Mouse (Mus musculus): ENCODE data around the gene Mllt6.
"Not testable (repeated sequence)": the region's sequence is repeated elsewhere in the genome, so short reads cannot be mapped to it uniquely, and the experiment has no call there.

The Mllt6 gene

DNA sequence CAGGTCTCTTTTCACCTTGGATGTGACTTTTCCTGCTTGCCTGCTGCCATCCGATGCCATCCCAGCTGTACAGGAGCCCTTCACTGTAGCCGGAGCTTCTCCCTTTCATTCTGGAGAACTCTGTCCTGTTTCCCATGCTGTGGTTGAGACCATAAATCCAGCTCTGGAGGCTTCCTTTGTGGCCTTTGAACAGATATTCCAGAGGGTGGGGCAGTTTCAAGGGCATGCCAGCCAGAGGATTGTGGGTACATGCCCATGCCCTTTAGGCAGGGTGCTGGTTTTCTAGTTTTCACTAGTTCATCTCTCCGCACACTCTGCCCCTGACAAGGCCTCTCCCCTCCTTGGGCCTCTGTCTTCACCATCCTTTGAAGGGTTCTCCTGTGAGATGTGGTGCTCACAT is 23.8 kb downstream of the Mllt6 start:
- no peak for ATAC-seq (ENCODE audit: insufficient number of reproducible peaks, low FRiP score, low TSS enrichment)

DNA sequence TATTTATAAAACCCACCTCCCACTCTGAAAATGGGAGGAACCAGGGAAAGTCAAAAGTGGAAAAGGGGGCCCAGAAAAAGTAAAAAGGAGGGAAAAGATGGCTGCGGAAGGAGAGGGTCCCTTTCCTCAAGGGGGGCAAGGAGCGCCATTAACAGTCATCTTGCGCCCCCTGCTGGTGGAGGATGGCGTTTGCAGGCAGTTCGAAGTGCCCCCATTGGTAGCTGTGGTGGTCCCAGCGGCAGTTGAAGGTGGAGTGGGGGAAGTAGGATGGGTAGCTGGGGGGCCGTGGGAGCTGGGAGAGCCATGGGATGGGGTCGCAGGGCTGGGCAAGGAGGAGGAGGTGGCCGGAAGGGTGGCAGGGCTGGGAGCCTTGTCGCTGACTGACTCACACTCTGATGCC is 26.6 kb downstream of the Mllt6 start:
- no peak for ATAC-seq (ENCODE audit: insufficient number of reproducible peaks, low FRiP score, low TSS enrichment)

DNA sequence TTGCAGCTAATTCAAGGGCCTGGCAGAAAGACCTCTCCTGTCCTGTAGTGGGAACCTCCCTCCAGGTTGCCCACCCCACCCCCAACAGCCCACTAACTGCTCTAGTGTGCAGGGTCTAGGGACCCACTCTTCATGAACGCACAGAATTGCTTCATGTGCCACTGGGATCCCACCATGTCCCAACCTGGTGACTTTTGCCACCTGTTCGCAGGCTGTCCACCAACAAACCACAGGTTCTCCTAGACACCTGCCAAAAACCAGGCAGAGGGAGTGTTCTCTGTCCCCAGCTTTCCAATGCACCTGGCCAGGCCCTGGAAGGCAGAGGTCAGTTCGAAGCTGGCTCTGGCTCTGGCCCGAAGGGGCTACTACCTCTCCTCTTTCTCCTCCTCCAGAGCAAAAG is 31.2 kb downstream of the Mllt6 start:
- ATAC-seq (ENCODE audit: insufficient number of reproducible peaks, low FRiP score, low TSS enrichment) = no peak

DNA sequence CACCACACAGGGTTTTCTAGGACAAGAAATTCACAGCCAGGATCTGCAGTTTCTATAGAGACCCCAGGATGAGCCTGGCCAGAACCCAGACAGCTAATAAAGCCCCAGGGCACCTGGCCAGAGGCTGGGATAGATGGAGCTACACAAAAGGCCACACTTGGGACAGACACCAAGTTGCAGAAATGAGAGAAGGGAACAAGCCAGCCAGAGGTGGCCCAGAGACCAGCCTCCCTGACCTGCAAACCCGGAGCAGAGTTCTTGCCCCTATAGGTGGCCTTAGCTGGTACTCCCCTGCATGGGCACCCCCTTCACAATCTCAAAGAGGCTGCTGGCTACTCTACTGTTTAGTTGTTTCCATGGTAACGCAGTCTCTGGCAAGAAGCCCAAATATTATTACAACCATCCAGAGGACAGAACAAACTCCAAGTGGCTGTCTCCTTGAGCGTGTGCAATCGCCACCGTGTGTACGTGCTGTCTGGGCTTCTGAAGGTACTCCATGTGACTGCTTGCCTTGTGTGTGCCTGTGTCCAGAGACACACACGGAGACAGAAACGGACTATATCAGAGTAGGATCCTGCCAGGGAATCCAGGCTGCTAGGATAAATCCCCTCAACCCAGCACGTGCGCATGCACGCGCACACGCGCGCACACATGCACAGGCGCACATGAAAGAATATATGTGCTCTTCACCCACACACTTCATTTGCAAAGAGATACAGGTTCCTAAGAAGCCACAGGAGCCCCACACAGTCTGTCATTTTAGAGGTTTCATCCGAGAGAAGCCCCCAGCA is 31.9 kb downstream of the Mllt6 start:
- no peak for ATAC-seq (ENCODE audit: insufficient number of reproducible peaks, low FRiP score, low TSS enrichment)

DNA sequence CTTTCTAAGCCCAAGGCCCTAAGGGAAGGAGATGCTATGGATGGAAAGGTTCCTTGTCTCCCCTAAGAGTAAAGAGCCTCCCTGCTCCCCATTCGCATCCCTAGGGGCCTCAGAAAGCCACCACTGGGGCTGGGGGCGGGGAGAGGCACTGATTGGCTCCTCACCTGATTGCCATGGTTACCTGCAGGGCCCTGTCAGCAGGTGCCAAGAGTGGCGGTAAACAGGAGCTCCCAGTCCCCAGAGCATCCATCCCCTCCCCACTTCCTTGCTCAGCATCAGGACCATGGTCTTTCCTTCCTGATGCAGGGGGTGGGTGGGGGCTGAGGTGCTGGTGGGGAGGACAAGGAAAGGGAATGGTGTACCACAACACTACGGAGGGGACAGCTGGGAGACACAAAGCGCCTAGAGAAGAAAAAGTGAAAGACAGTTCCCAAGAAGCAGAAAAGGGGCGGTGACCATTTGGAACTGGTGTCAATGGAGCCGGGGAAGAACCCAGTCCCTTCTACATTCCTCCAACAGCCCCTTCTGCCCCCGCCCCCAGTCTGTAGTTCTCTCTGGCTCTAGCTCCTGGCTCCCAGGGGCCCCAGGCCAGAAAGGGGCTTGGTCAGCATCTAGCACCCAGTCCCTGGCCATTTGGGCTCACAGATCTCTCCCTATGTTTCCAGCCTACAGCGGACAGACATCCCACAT is 32.6 kb downstream of the Mllt6 start:
- ATAC-seq (ENCODE audit: insufficient number of reproducible peaks, low FRiP score, low TSS enrichment) = no peak

DNA sequence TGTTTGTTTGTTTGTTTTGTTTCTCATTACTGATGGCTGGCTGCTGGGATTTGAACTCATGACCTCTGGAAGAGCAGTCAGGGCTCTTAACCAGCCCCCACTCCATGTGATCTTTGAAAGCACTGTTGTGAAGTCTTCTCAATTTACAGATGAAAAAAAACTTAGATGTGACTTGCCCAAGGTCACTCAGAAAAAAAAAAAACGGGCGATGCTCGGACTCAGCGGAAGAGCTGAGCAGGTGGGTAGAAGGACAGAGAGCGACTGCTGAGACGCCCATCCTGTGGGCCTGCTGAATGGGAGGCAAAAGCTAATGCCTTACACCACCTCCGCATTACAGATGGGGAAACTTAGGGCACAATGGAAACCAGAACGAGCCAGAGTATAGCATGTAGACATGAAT is 33.5 kb downstream of the Mllt6 start:
- no peak for ATAC-seq (ENCODE audit: insufficient number of reproducible peaks, low FRiP score, low TSS enrichment)

DNA sequence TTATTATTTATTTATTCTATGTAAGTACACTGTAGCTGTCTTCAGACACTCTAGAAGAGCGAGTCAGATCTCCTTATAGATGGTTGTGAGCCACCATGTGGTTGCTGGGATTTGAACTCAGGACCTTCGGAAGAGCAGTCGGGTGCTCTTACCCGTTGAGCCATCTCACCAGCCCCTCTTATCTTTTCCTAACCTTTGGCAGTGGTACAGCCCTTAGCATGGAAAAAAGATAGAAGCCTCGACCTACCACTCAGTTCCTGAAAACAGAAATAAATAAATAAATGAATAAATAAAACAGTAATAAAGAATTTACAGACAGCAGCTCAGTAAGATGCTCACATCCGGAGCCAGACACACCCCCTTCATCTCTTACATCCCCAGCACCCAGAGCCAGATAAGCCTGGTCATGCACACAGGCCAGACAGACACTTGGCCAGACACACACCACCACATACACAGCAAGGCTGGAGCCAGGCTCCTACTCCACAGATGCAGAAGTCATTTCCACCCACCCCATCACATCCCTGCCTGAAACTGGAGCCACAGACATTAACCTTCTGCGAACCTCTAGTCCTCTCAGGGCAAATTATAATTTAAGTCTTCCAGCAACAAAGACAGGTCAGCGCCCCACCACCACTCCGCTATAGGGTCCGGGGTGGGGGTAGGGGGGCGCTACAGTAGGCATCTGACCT is 34.1 kb downstream of the Mllt6 start:
- ATAC-seq (ENCODE audit: insufficient number of reproducible peaks, low FRiP score, low TSS enrichment) = no peak

DNA sequence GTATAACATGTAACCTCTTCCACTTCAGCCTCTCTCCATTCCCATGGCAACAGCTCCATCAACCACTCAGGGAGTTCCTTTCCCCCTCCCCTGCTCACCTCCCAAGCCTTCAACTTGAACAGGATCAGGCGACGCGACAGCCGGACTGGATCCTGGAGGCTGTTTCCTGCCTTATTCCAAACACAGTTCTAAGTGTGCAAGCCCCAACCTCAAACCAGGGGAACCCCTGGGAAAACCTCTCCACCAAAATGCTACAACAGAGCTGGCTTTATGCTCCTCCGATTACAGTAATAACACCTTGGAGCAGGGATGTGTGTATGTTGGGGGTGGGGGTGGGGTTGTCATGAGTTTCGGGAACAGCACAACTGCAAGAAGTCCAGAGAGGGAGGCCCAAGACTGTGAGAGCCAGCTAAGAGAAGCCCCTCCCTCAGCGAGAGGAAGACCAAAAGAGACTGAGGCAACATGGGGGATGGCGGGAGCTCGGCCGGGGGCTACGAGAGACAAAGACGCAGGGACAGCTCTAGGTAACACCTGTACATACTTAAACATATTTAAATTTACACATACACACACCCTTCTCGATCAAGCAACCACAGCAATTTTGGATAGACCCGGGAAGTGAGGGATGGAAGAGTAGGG is 34.8 kb downstream of the Mllt6 start:
- ATAC-seq (ENCODE audit: insufficient number of reproducible peaks, low FRiP score, low TSS enrichment) = no peak

DNA sequence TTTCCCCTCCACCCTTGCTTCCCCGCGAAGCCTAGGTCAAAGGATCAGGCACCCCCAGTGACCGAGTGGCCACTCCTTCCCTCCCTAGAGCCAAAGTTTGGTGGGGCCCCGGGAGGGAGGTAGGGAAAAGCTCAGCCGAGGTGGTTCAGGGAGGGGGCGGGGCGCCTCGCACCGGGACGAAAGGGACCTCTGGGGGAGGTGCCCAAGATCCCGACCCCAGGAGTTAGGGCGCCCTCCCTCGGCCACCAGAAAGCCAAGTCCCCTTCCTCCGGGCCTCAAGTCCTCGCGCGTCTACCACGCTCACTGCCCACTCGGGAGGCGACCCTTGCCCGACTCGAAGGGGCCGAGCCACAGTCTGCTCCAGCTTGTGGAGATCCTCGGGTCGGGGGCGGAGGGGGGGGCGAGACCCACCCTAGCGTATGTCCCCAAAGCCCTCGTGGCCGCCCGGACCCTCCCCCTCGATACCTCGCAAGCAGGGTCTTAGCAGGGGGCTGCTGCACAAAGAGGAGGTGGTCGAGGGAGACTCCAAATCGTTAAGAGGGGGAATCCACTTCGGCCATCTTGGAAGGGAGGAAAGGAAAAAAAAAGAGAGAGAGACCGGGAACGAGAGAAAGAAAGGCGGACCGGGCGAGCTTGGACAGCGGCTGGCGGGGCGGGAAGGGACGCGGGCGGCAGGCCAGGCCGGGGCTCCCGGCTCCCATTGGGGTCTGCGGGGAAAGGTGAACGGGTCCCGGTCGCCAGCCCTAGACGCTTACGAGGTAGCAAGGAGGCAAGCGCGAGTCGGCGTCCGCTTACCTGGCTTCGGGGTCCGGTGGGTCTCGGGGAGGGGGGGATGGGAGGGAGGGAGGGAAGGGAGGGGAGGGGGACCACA is 35.8 kb downstream of the Mllt6 start:
- ATAC-seq (ENCODE audit: insufficient number of reproducible peaks, low FRiP score, low TSS enrichment) = no peak

DNA sequence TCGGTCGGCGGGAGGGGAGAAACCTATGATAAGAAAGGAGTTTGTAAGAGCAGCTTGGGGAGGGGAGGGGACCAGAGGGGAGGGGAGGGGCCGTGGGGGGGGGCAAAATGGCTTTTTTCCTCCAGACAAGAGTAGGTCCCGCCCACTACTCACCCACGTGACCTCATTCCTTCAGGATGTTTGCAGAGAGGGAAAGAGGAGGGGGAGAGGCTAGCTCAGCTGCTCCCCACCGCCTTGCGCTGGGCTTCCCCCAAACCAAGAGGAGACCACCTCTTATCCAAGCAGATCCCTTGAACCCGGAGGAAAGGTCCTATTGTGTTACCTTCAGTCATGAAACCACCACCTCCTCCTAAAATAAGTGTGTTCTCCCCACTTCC is 36.4 kb downstream of the Mllt6 start:
- ATAC-seq (ENCODE audit: insufficient number of reproducible peaks, low FRiP score, low TSS enrichment) = no peak

DNA sequence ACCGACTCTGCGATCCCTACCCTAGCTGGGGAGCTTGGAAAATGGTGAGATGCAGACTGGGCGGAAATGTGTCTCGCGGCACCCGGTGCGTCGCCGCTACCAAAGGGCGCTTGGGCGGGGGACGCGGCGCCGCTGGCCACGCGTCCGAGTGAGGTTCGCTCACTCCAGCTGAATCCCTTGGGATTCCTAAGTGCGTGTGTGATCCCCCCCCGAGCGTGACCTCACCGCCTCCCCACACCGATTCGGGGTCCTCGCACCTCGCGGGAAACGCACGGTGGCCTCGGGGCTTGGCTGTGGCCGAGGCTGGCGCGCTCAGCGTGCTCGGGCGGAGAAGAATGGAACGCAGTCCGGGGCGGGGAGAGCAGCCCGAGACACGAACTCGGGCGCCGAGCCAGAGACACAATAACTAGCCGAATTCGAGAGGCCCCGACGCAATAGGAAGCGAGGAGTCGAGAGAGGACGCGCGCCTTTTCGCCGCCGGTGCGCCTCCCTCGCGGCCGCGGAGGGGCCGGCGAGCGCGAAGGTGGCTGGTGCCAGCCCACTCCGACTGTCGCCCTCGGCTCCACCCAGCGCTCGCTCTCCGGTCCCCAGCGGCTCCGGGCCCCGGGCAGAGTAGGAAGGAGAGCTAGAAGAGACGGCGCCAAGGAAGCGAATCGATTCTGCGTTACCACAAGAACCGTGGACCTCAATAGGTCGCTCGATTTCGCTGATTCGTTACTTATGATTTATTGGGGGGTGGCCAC is 37.0 kb downstream of the Mllt6 start, which contains the start of gene Pcgf2:
Pcgf2 (minus strand) TSS at position 495 of the 743 bp plus-strand sequence.
- peak; percentile 18; the same call in 1 of the 2 replicates for ATAC-seq (ENCODE audit: insufficient number of reproducible peaks, low FRiP score, low TSS enrichment)

DNA sequence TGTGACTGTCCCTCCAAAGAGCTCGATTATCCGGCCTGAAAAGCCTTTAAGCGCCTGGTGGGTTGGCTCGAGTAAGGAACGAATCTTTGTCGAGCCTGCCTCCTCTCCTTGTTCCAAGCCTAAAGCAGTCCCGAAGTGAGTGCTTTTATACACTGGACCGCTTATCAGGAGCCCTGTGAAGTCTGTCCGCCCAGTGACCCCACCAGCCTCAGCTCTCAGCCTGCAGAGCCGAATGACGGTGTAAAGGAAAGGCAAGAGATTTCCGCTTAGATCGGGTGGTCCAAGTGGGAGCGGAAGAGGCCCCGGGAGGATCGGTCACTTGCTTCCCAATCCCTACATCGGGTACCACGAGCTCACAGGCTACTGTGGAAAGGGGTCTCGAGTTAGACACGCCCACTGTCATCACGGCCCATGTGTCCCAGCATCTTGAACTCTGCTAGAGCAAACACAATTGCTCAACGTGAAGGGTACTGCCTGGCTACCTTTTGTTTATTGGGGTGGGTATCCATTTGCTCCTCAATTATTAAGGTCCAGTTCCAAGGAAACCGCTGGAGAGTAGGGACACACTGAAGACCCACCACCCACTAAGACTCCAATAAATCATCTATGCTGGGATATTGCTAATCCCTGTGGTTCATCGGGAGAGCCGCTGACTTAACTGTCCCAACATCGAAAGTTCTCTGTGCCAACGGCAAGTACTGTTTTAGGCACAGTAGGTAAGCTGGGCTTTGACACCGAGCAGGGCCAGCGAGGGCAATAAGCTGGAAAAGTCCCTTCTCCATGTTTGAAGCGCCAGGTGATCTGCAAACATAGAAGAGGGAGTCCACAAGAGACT is 37.7 kb downstream of the Mllt6 start:
- no peak for ATAC-seq (ENCODE audit: insufficient number of reproducible peaks, low FRiP score, low TSS enrichment)

DNA sequence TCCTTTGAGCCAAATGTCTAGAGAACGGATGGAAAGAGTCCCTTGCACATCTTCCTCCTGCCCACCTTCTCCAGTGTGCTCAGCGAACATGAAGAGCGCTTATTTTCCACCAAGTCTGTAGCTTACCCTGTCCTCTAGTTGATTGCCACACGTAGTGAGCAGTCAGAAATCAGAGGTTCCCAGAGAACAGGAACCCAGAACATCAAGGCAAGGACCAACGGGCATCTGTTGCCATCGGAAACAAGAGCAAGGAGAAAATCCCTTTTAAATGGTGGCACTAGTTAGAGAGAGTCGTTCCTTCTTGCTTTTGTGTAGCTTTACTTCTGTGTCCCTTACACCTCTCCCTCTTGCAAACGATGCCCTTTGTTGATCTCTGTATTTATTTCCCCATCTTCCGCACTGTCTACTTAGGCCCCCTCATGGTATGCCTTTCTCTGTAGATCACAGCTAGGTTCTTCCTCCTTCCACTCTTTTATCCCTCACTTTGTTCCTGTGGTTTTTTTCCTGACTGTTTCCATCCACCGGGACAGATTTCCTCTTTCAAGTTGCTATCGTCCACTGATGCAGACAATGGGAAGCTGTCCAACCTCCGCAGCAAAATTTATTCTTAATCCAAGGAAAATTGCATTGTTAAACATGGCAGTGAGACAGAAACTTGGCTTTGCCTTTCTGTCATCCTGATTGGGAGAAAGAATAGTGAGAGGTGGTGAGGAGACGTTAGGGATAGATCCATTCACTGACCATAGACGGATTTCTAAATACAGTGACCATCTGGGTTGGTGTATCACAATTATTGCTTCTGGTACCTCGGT is 38.6 kb downstream of the Mllt6 start:
- no peak for ATAC-seq (ENCODE audit: insufficient number of reproducible peaks, low FRiP score, low TSS enrichment)

DNA sequence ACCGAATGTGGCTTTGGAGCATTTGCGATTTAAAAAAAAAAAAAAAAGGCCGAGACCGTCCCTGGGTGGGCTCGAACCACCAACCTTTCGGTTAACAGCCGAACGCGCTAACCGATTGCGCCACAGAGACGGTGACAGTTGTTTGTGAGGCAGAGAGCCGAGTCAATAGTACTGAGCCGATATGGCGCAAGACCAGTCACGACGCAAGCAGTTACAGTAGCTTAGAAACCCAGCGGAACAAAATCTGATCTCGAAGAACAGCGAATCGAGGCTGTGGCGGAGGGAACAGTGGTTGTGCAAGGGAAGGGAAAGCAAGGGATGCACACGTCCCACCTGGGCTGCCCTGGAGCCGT is 39.2 kb downstream of the Mllt6 start:
- no peak for ATAC-seq (ENCODE audit: insufficient number of reproducible peaks, low FRiP score, low TSS enrichment)

DNA sequence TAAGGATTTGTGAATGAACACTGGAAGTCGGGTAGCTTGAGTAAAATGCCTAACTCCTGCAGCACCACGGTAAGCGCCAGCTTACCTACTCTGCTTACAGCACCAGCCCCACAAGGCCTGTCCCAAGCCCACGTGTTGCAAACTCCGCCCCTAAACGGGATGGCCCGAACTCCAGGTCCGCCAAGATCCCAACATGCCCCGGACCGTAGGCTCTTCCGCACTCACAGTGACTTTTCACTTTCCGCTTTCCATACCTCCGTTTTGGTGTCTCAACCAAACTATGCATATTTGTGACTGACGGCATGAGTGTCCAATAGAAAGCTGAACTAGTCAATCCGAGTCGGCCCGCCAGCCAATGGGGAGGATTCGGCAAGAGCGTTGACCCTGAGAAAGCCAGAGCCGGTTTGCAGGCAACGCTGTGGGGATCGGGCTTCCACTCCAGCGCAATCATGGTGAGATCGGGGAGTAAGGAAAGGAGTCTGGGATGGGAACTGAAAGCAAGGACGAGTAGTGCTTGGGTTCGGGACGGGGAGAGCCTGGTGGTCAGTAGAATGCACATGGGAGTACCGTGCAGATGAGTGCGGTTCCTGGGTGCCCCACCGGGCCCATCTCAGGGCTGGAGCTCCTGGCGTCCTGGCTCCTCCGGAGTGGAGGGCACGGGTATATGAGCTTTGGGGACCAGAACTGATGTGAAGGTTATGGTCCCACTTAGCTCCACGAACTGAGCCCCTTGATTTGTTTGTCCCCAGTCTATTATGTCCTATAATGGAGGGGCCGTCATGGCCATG is 40.0 kb downstream of the Mllt6 start, which contains the start of gene Psmb3:
Psmb3 (plus strand) TSS at position 361 of the 788 bp plus-strand sequence.
- peak; percentile 88 for ATAC-seq (ENCODE audit: insufficient number of reproducible peaks, low FRiP score, low TSS enrichment)

DNA sequence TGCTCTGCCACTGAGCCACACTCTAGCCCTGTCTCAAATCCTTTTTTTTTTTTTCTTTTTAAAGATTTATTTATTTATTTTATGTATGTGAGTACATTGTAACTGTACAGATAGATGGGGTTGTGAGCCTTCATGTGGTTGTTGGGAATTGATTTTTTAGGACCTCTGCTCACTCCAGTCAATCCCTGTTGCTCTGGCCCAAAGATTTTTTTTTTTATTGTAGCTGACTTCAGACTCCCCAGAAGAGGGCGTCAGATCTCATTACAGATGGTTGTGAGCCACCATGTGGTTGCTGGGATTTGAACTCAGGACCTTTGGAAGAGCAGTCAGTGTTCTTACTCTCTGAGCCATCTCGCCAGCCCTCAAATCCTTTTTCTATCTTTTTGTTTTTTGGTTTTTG is 46.9 kb downstream of the Mllt6 start:
- not testable (repeated sequence) for ATAC-seq (ENCODE audit: insufficient number of reproducible peaks, low FRiP score, low TSS enrichment)
